Mouse (Mus musculus): ENCODE data around the gene Nfkbie. TPM values are rescaled to one million over a fixed set of nuclear protein-coding genes. Genes with fewer than 3 reads are reported as not detected.

Gene Nfkbie
- total RNA-seq, 2 experiments from 2014 or later, result 4.6 to 4.9 TPM

GRCm38 (mm10) chr17:45575123-45575897, 19.8 kb downstream of the Nfkbie start:
- no peak for ATAC-seq (replicated peaks; ENCODE audit: poor library complexity, severe bottlenecking)

GRCm38 (mm10) chr17:45578242-45578641, 22.7 kb downstream of the Nfkbie start:
- ATAC-seq (replicated peaks; ENCODE audit: poor library complexity, severe bottlenecking), result no peak

- no peak for ATAC-seq (replicated peaks; ENCODE audit: poor library complexity, severe bottlenecking)
Measured at GRCm38 (mm10) chr17:45578843-45579242, 23.3 kb downstream of the Nfkbie start.

GRCm38 (mm10) chr17:45579554-45579953, 24.1 kb downstream of the Nfkbie start:
- ATAC-seq (replicated peaks; ENCODE audit: poor library complexity, severe bottlenecking), result no peak

GRCm38 (mm10) chr17:45580958-45581477, 25.5 kb downstream of the Nfkbie start:
- no peak for ATAC-seq (replicated peaks; ENCODE audit: poor library complexity, severe bottlenecking)

DNA sequence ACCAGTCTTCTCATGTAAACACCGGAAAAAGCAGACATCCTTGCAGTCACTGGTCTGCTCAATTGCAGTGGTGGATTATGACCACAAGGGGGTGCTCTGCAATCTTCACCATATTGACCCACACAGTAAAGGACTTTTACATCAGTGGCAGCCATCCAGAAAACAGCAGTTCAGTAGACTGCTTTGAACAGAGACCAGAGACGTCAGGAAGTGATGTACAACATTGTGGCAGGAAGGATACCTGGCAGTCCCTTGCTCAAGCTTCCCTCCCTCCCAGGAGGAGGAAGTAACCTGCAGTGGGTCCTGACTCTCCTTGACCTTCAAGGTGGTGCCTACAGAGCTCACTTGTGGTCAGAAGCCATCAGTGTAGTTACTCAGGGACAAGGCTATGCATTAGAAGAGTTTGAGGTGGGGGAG, 26.1 kb downstream of the Nfkbie start:
- peak; percentile 24 for ATAC-seq (replicated peaks; ENCODE audit: poor library complexity, severe bottlenecking)

- no peak for ATAC-seq (replicated peaks; ENCODE audit: poor library complexity, severe bottlenecking)
Measured at GRCm38 (mm10) chr17:45582188-45582587, 26.7 kb downstream of the Nfkbie start.

DNA sequence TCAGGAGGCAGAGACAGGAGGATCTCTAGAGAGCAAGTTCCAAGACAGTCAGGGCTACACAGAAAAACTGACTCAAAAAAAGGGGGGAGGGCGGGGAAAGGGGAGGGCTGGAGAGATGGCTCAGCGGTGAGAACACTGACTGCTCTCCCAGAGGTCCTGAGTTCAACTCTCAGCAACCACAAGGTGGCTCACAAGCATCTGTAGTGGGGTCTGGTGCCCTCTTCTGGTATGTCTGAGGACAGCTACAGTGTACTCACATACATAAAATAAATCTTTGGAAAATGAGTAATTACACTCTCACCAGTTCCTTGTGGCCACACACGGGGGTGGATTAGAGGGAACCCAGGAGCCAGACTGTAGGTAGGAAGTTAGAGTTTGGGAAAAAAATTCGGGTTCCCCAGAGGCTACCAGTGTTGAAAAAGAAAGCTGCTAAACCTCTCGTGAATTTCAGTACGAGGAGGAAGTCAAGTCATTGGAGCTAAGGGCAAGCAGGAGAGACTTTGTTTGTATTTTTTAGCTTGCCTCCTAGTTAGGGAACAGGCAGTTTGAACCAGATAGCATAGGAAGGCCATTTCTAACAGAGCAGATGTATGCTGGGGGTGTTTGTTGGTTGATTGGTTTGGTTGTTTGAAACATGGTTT, 27.3 kb downstream of the Nfkbie start:
- no peak for ATAC-seq (replicated peaks; ENCODE audit: poor library complexity, severe bottlenecking)

GRCm38 (mm10) chr17:45584096-45584896, 28.8 kb downstream of the Nfkbie start:
- ATAC-seq (replicated peaks; ENCODE audit: poor library complexity, severe bottlenecking), result peak; percentile 49

GRCm38 (mm10) chr17:45584939-45585678, 29.6 kb downstream of the Nfkbie start:
- ATAC-seq (replicated peaks; ENCODE audit: poor library complexity, severe bottlenecking), result peak; percentile 53

DNA sequence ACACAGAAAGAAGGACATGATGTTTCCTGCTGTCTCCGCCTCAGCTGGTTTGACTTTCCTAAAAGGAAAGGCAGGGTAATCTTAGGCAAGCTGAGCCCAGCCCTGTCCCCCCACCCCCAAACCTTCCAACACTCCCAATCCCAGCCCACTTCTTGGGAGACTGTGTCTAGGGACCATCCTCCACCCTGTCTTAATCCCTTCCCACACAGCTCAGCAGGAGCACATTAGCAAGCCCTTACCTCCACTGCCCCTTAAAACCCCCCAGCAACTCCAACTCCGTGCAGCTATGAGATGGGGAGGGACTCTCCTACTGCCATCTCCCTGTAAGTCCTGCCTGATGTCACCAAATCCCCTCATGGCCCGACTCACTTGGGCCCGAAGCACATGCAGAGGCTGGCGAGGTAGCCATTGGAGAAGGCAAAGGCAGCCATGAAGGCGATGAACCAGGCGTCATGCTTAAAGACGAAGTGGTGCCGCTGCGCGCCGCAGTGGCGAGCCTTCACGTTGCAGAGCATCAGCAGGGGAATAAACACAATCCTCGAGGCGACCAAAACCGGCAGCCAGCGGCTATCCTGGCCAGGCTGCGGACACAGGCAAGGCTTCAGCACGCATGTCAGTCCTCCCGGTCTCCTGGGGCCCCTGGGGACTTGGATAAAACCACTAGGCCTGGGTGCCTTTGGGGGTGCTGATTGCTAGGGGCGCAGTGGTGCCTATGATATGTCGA, 30.4 kb downstream of the Nfkbie start:
- ATAC-seq (replicated peaks; ENCODE audit: poor library complexity, severe bottlenecking), result no peak

- ATAC-seq (replicated peaks; ENCODE audit: poor library complexity, severe bottlenecking), result no peak
Measured at GRCm38 (mm10) chr17:45586449-45586837, 30.9 kb downstream of the Nfkbie start.

- no peak for ATAC-seq (replicated peaks; ENCODE audit: poor library complexity, severe bottlenecking)
Measured at GRCm38 (mm10) chr17:45588370-45588769, 32.9 kb downstream of the Nfkbie start.

GRCm38 (mm10) chr17:45589236-45589635, 33.7 kb downstream of the Nfkbie start:
- ATAC-seq (replicated peaks; ENCODE audit: poor library complexity, severe bottlenecking), result no peak

- no peak for ATAC-seq (replicated peaks; ENCODE audit: poor library complexity, severe bottlenecking)
Measured at GRCm38 (mm10) chr17:45589844-45590243, 34.3 kb downstream of the Nfkbie start.

DNA sequence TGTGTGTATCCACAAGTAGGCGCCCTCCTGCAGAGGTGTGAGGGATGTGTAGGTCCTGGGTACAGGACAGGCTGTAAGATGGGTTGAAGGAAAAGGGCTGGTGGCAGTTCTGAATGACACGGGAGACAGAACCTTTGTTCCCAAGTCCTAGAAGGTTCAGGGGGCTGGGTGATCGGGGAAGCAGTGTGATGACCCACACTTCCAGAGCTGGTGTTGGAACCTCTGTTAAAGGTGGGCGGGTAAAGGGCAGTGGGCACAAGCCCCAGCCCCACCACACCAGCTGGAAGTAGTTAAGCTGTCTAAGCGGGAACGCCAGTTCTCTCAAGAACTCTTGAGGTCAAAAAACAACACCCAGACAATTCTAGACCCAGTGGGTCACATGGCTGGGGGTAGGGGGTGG, 34.9 kb downstream of the Nfkbie start:
- ATAC-seq (replicated peaks; ENCODE audit: poor library complexity, severe bottlenecking), result no peak

GRCm38 (mm10) chr17:45591701-45592605, 36.5 kb downstream of the Nfkbie start:
- no peak for ATAC-seq (replicated peaks; ENCODE audit: poor library complexity, severe bottlenecking)

GRCm38 (mm10) chr17:45592606-45593431, 37.3 kb downstream of the Nfkbie start:
- no peak for ATAC-seq (replicated peaks; ENCODE audit: poor library complexity, severe bottlenecking)
